Mouse (Mus musculus) heart, adult 2 months (tissue): ENCODE results near the gene Pigs. TPM values are rescaled to one million over a fixed set of nuclear protein-coding genes. Genes with fewer than 3 reads are reported as not detected.

Source experiments
- DNase-seq, 2 experiments: peaks; one replicate each; pipeline ENCODE4 v3.0.0; 2021
- H3K27ac ChIP-seq: fragments of 200-600 bp; 2 replicates; pipeline ENCODE4 v1.8.1; 2022
- H3K27me3 ChIP-seq: fragments of 200-500 bp; 2 replicates; pipeline ENCODE4 v1.6.1; 2012; ENCODE audit warnings: mild to moderate bottlenecking, low read length, inconsistent platforms, mixed read lengths; ENCODE audit not compliant: control insufficient read depth, insufficient read depth
- H3K36me3 ChIP-seq: fragments of 200-500 bp; 2 replicates; pipeline ENCODE4 v1.6.1; 2012; ENCODE audit warnings: low read length, inconsistent platforms; ENCODE audit not compliant: control insufficient read depth, insufficient read depth
- H3K4me1 ChIP-seq: fragments of 200-500 bp; 2 replicates; pipeline ENCODE4 v1.6.1; 2011; ENCODE audit warnings: low read length; ENCODE audit not compliant: control insufficient read depth, insufficient read depth
- H3K4me3 ChIP-seq: fragments of 200-600 bp; 2 replicates; pipeline ENCODE4 v1.8.1; 2022
- H3K79me2 ChIP-seq: fragments of 200-500 bp; replicated peaks from 2 replicates; pipeline ENCODE4 v1.6.1; 2012; ENCODE audit warnings: mild to moderate bottlenecking, inconsistent platforms, low read length, moderate library complexity, mixed read lengths; ENCODE audit not compliant: control insufficient read depth, insufficient read depth
- H3K9ac ChIP-seq: fragments of 200-500 bp; 2 replicates; pipeline ENCODE4 v1.6.1; 2012; ENCODE audit warnings: low read depth, mild to moderate bottlenecking, control low read depth, inconsistent platforms, low read length, mixed read lengths
- CTCF ChIP-seq: fragments of 200-600 bp; IDR thresholded peaks from 2 replicates; pipeline ENCODE4 v1.8.1; 2022; ENCODE audit warnings: antibody characterized with exemption, mild to moderate bottlenecking, moderate library complexity
- EP300 ChIP-seq: fragments of 200-500 bp; IDR thresholded peaks from 2 replicates; pipeline ENCODE4 v1.6.1; 2011; ENCODE audit warnings: low read depth, low read length, control low read depth; ENCODE audit not compliant: insufficient read depth
- POLR2A ChIP-seq: fragments of 200-500 bp; IDR thresholded peaks from 2 replicates; pipeline ENCODE4 v1.6.1; 2011; ENCODE audit warnings: mild to moderate bottlenecking, low read depth, low read length, control low read depth; ENCODE audit not compliant: insufficient read depth
- WGBS: fragments of 180-500 bp; shearing (Covaris S2); methylation state at CpG from one replicate; pipeline ENCODE4 v1.1.7; 2018; 5-methylcytosine and 5-hydroxymethylcytosine counted together
- intact Hi-C: fragments of 180-260 bp; cut with DNase I; formaldehyde crosslinking; loops from one replicate; pipeline ENCODE4 v1.15.1; 2025
- polyA plus RNA-seq: library from polyadenylated mRNA; depleted of rRNA; stranded (reverse); fragments of >200 nt; gene quantifications from 2 replicates; pipeline ENCODE4 v1.2.3, GENCODE M21; 2012
- total RNA-seq, 2 experiments: library from RNA; stranded (reverse); gene quantifications; 2 replicates each; pipeline ENCODE4 v1.2.3; 2021

Pigs gene
- total and polyA plus RNA-seq, 3 experiments, result 20.7 to 39.7 (median 25.4) TPM

GRCm38 (mm10) chr11:78374147-78374546, 45.9 kb downstream of the Pigs start:
- Histone ChIP-seq H3K4me3 (no peak overlapping the region), H3K27me3 (no peaks in the 10 kb centered on the region; the same call in 1 of the 2 replicates), H3K4me1 (no peaks in the 10 kb centered on the region), H3K27ac (no peak overlapping the region), H3K79me2 (no peaks in the 10 kb centered on the region), H3K36me3 (no peaks in the 10 kb centered on the region), H3K9ac (no peak overlapping the region)
- intact Hi-C loops, result no loop called here
- 88% methylated on average over 8 of the region's 8 CpGs for WGBS
- DNase-seq, result no peak
- no peak for TF ChIP-seq CTCF
- no peak for TF ChIP-seq POLR2A
- TF ChIP-seq EP300, result no peak

GRCm38 (mm10) chr11:78377549-78378159, 49.4 kb downstream of the Pigs start:
- no peaks in the 10 kb centered on the region; the same call in 1 of the 2 replicates for H3K27me3 ChIP-seq
- no peak overlapping the region for H3K9ac ChIP-seq
- no peaks in the 10 kb centered on the region for H3K4me1 ChIP-seq
- H3K27ac ChIP-seq, result no peak overlapping the region
- TF ChIP-seq POLR2A (no peak), EP300 (no peak), CTCF (no peak)
- intact Hi-C loops, result no loop called here
- WGBS, result 48% methylated on average over 9 of the region's 12 CpGs
- H3K79me2 ChIP-seq, result no peaks in the 10 kb centered on the region
- H3K36me3 ChIP-seq, result no peaks in the 10 kb centered on the region
- no peak overlapping the region for H3K4me3 ChIP-seq
- no peak for DNase-seq

DNA sequence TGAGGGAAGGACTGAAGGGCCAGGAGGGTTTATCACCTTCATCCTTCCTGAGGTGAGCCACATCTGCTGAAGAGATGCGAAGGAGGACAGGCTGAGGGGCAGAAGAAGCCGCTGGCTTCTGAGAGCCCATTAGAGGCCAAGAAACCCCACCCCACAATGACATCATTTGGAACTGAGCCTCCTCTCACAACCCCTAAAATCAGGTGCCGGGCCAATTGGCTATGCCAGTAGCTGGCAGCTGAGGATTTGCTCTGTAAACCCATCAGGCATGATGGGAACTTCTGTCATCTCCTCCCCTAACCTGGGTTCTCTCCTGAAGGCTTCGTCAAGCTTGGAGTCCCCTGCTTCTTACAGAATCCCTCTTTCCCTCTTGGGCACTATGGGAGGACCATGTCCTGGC, 52.1 kb downstream of the Pigs start:
- no peaks in the 10 kb centered on the region for H3K79me2 ChIP-seq
- intact Hi-C loops, result no loop called here
- TF ChIP-seq CTCF, result no peak
- TF ChIP-seq POLR2A, result no peak
- no peak for TF ChIP-seq EP300
- no peak overlapping the region for H3K27ac ChIP-seq
- H3K36me3 ChIP-seq, result no peaks in the 10 kb centered on the region
- no peaks in the 10 kb centered on the region for H3K4me1 ChIP-seq
- 50% methylated on average over 4 of the region's 4 CpGs for whole genome bisulfite sequencing
- H3K27me3 ChIP-seq, result no peaks in the 10 kb centered on the region; the same call in 1 of the 2 replicates
- H3K9ac ChIP-seq, result no peak overlapping the region
- no peak for DNase-seq
- H3K4me3 ChIP-seq, result no peak overlapping the region

- no peaks in the 10 kb centered on the region for H3K4me1 ChIP-seq
- H3K27me3 ChIP-seq, result no peaks in the 10 kb centered on the region; the same call in 1 of the 2 replicates
- H3K79me2 ChIP-seq, result no peaks in the 10 kb centered on the region
- 72% methylated on average over 3 of the region's 3 CpGs for WGBS
- intact Hi-C loops, result no loop called here
- DNase-seq, result no peak
- no peak overlapping the region for H3K27ac ChIP-seq
- H3K4me3 ChIP-seq, result no peak overlapping the region
- no peaks in the 10 kb centered on the region for H3K36me3 ChIP-seq
- no peak overlapping the region for H3K9ac ChIP-seq
- TF ChIP-seq POLR2A (no peak), CTCF (no peak), EP300 (no peak)
Observed at GRCm38 (mm10) chr11:78380996-78381395, 52.8 kb downstream of the Pigs start.

GRCm38 (mm10) chr11:78382286-78382685, 54.1 kb downstream of the Pigs start:
- H3K27ac ChIP-seq, result no peak overlapping the region
- no peaks in the 10 kb centered on the region; the same call in 1 of the 2 replicates for H3K27me3 ChIP-seq
- TF ChIP-seq POLR2A (no peak), EP300 (no peak), CTCF (no peak)
- no peak overlapping the region for H3K4me3 ChIP-seq
- H3K36me3 ChIP-seq, result no peaks in the 10 kb centered on the region
- intact Hi-C loops, result no loop called here
- no peaks in the 10 kb centered on the region for H3K79me2 ChIP-seq
- 60% methylated on average over 7 of the region's 7 CpGs for WGBS
- no peak for DNase-seq
- no peaks in the 10 kb centered on the region for H3K4me1 ChIP-seq
- H3K9ac ChIP-seq, result no peak overlapping the region

DNA sequence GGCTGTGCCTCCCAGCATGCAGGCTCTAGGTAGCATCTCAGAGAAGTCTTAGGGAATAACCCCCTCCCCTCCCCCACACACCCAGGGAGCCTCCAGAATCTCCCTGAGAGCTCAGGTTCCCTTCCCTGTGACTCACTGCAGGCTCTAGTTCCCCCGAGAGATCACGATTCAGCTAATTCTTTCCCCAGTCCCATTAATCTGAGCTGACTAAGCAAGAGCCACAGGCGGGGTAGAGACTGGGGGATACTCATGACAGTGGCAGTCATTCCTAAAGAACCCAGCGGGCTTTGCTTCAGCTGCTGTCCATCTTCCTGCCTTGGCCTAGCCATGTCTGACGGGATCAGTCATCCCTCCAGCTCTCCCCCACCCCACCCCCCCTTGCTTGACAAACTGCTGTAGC, 54.5 kb downstream of the Pigs start:
- TF ChIP-seq CTCF, result no peak
- no peak for TF ChIP-seq POLR2A
- no peak for TF ChIP-seq EP300
- 41% methylated on average over 5 of the region's 5 CpGs for WGBS
- Histone ChIP-seq H3K79me2 (no peaks in the 10 kb centered on the region), H3K36me3 (no peaks in the 10 kb centered on the region), H3K4me3 (no peak overlapping the region), H3K27me3 (no peaks in the 10 kb centered on the region; the same call in 1 of the 2 replicates), H3K4me1 (no peaks in the 10 kb centered on the region), H3K27ac (no peak overlapping the region), H3K9ac (no peak overlapping the region)
- no peak for DNase-seq
- intact Hi-C loops, result no loop called here
